Mouse (Mus musculus) intestine, embryonic 16.5 days (tissue): ENCODE results near the gene Lrg1. TPM values are rescaled to one million over a fixed set of nuclear protein-coding genes. Genes with fewer than 3 reads are reported as not detected.

Experiments used
- ATAC-seq: fragments of 200-750 bp; cut with Nextera tagmentation; 2 replicates; pipeline ENCODE4 v1.8.0; 2017; ENCODE audit warnings: moderate TSS enrichment, moderate library complexity
- H3K27ac ChIP-seq: fragments of 300-500 bp; sonication (generic); 2 replicates; pipeline ENCODE4 v1.5.1; 2014; ENCODE audit warnings: mild to moderate bottlenecking, low read length
- H3K27me3 ChIP-seq: fragments of 300-500 bp; sonication (generic); replicated peaks from 2 replicates; pipeline ENCODE4 v1.6.1; 2014; ENCODE audit warnings: low read length, control low read depth, mixed read lengths; ENCODE audit not compliant: control insufficient read depth, insufficient read depth
- H3K36me3 ChIP-seq: fragments of 300-500 bp; sonication (generic); 2 replicates; pipeline ENCODE4 v1.6.1; 2014; ENCODE audit warnings: low read length, control low read depth; ENCODE audit not compliant: control insufficient read depth, insufficient read depth
- H3K4me1 ChIP-seq: fragments of 300-500 bp; sonication (generic); 2 replicates; pipeline ENCODE4 v1.6.1; 2014; ENCODE audit warnings: low read length, control low read depth, mixed read lengths; ENCODE audit not compliant: control insufficient read depth, insufficient read depth
- H3K4me2 ChIP-seq: fragments of 300-500 bp; sonication (generic); 2 replicates; pipeline ENCODE4 v1.6.1; 2014; ENCODE audit warnings: low read depth, low read length, control low read depth
- H3K4me3 ChIP-seq: fragments of 300-500 bp; sonication (generic); 2 replicates; pipeline ENCODE4 v1.5.1; 2014; ENCODE audit warnings: mild to moderate bottlenecking, low read length
- H3K9ac ChIP-seq: fragments of 300-500 bp; sonication (generic); 2 replicates; pipeline ENCODE4 v1.6.1; 2014; ENCODE audit warnings: low read depth, low read length
- H3K9me3 ChIP-seq: fragments of 300-500 bp; sonication (generic); 2 replicates; pipeline ENCODE4 v1.6.1; 2016; ENCODE audit warnings: low read length, control low read depth; ENCODE audit not compliant: control insufficient read depth
- WGBS: fragments of 180-500 bp; shearing (Covaris S2); extraction: QIAGEN DNeasy Blood & Tissue Kit; methylation state at CpG from one replicate; pipeline ENCODE4 v1.1.7; 2014; 5-methylcytosine and 5-hydroxymethylcytosine counted together
- polyA plus RNA-seq: library from polyadenylated mRNA; unstranded; fragments of >200 nt; fragmentation: Nextera tagmentation; extraction: Ambion mirVana; gene quantifications from 2 replicates; pipeline ENCODE4 v1.2.1, GENCODE M21; 2015

Lrg1 gene
- polyA plus RNA-seq, 1 experiment from 2014 or later, result 0.57 TPM

DNA sequence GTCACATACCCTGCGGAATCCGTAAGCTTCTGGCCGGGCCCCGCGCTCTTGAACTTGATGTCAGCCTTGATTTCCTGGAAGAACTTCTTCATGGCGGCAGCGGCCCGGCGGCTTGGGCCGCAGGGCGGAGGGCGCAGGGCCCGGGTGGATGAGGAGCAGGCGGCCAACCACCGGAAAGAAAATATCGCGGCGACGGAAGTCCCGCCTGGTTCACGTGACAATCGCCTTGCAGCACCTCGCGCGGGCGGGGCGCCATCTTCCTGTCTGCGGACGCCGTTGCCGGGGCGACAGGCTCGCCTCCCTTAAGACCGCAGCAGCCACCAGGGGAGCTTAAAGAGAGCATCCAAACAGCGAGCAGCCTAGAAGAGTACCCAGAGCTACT lies 47.0 kb downstream of the Lrg1 start, which contains the start of gene Ubxn6:
Gene Ubxn6 (minus strand): TSS at position 202 of the 382 bp plus-strand sequence.
- peak within 1 kb of the TSS; percentile 99 for H3K27ac ChIP-seq
- WGBS, result under 1% methylated on average over 35 of the region's 35 CpGs

DNA sequence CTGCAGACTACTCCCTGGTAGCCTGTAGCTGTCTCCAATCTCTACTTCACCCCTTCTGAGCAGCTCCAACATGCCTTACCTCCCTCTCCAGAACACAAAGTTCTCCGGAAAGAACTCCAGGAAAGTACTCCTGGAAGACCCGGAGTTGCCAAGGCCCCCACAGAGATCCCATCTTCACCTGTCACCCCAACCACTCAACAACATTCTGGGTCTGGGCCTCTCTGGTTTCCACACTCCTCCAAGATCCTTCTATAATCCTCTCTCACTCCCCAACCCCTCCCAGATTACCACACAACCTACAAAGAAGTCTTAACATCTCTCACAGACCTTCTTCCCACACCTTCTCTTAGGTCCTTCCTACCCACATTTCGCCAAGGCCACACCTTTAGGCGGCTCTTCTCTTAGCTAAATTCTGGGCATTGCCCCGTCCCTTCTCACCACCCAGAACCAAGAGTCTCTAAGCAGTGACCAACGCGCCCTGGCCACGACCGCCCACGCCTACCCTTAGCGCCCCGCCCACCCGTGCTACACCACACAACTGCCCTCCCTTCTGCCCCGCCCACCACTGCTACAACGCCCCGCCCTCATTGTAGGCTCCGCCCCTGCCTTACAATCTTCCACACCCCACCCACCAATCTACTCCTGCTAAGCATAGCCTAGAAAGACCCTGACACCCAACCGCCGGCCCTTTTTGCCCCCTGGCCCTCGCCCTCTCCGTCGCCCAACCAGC lies 47.5 kb downstream of the Lrg1 start:
- WGBS, result 8% methylated on average over 22 of the region's 22 CpGs
- Histone ChIP-seq H3K4me3 (peak overlapping the region; percentile 96), H3K4me1 (peaks cover 17% of the 10 kb centered on the region), H3K4me2 (peak overlapping the region; percentile 83), H3K9ac (peak overlapping the region; percentile 89), H3K36me3 (peaks cover 20% of the 10 kb centered on the region), H3K27me3 (no peaks in the 10 kb centered on the region), H3K9me3 (no peaks in the 10 kb centered on the region), H3K27ac (peak overlapping the region; percentile 99)
- ATAC-seq, result peak; percentile 43

More for the DNA sequence above, 47.0 kb downstream of the Lrg1 start, which contains the start of gene Ubxn6:
- Histone ChIP-seq H3K4me2 (peak within 1 kb of the TSS; percentile 83), H3K9me3 (no peaks in the 10 kb centered on the region), H3K9ac (peak within 1 kb of the TSS; percentile 89), H3K4me1 (peaks cover 17% of the 10 kb centered on the region), H3K4me3 (peak within 1 kb of the TSS; percentile 96), H3K27me3 (no peaks in the 10 kb centered on the region), H3K36me3 (peaks cover 14% of the 10 kb centered on the region)
- peak; percentile 36 for ATAC-seq

DNA sequence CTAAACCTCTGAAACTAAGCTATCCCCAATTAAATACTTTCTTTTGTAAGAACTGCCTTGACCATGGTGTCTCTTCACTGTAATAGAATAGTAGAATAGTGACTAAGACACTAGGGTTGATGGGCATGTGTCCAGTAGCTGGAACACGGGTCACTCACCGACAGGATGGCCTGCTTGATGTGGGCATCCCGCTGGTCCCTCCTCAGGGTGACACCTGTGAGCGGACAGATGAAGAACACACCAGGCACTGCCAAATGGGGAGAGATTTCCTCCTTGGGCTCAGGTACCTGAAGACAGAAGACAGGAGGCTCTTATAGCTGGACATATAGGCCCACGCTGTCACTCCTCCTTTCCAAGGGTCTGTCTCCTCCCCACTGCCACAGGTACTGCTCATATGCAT lies 49.6 kb downstream of the Lrg1 start:
- peaks cover 17% of the 10 kb centered on the region for H3K4me1 ChIP-seq
- H3K36me3 ChIP-seq, result peaks cover 31% of the 10 kb centered on the region
- 90% methylated on average over 5 of the region's 5 CpGs for WGBS

DNA sequence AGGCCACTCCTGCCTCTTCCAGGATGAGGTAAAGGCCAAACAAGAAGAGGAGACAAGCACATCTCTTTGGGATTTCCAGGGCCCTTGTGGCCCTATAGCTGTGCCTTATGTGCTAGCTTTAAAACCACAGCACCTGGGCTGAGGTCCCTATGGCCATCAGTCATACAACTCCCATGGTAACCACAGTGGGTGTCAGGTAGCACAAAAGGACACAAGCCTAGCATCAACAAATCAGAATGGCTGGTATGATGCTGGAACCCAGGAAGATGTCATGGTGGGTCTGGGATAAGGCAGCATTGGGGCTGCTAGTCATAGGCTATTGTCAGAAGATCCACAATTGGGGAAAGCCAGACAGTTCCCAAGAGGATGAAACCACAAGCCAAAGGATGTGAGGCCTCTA lies 50.7 kb downstream of the Lrg1 start:
- Histone ChIP-seq H3K4me1 (peaks cover 17% of the 10 kb centered on the region), H3K27me3 (no peaks in the 10 kb centered on the region), H3K9me3 (no peaks in the 10 kb centered on the region), H3K4me3 (no peak overlapping the region), H3K27ac (no peak overlapping the region), H3K36me3 (peaks cover 35% of the 10 kb centered on the region), H3K9ac (no peak overlapping the region), H3K4me2 (no peak overlapping the region)
- ATAC-seq, result no peak

More for the DNA sequence above, 49.6 kb downstream of the Lrg1 start:
- no peak overlapping the region for H3K27ac ChIP-seq
- H3K9ac ChIP-seq, result no peak overlapping the region
- H3K27me3 ChIP-seq, result no peaks in the 10 kb centered on the region
- no peak for ATAC-seq
- no peak overlapping the region for H3K4me3 ChIP-seq
- no peaks in the 10 kb centered on the region for H3K9me3 ChIP-seq
- no peak overlapping the region for H3K4me2 ChIP-seq

Other genes starting within 250 kb of the Lrg1 start
- 5.1 and 5.7 TPM in 2 replicates for gene Zfp119a, start 243.1 kb downstream of the Lrg1 start, polyA plus RNA-seq
- 7.9 and 10.8 TPM in 2 replicates for gene Zfp959, start 229.9 kb downstream of the Lrg1 start, polyA plus RNA-seq
- gene Zfp119b, start 172.5 kb downstream of the Lrg1 start, polyA plus RNA-seq, result 4.1 and 4.4 TPM in 2 replicates
- 2.6 and 2.9 TPM in 2 replicates for gene Ebi3, start 169.4 kb downstream of the Lrg1 start, polyA plus RNA-seq
- 19.7 and 21.5 TPM in 2 replicates for gene Yju2, start 162.9 kb downstream of the Lrg1 start, polyA plus RNA-seq
- 8.6 and 9.0 TPM in 2 replicates for gene Shd, start 151.5 kb downstream of the Lrg1 start, polyA plus RNA-seq
- 8.4 and 9.7 TPM in 2 replicates for gene Fsd1, start 135.5 kb downstream of the Lrg1 start, polyA plus RNA-seq
- 65.6 and 79.6 TPM in 2 replicates for gene Stap2, start 116.4 kb downstream of the Lrg1 start, polyA plus RNA-seq
- gene Mpnd, start 116.3 kb downstream of the Lrg1 start, polyA plus RNA-seq, result 77.5 and 80.8 TPM in 2 replicates
- 120 and 131 TPM in 2 replicates for gene Sh3gl1, start 85.4 kb downstream of the Lrg1 start, polyA plus RNA-seq
- gene Chaf1a, start 81.6 kb downstream of the Lrg1 start, polyA plus RNA-seq, result 15.6 and 16.7 TPM in 2 replicates
- gene Ubxn6, start 47.0 kb downstream of the Lrg1 start, polyA plus RNA-seq, result 31.6 and 34.3 TPM in 2 replicates
- gene Hdgfl2, start 42.4 kb downstream of the Lrg1 start, polyA plus RNA-seq, result 69.3 and 75.0 TPM in 2 replicates
- gene Plin4, start 12.2 kb downstream of the Lrg1 start, polyA plus RNA-seq, result 0.11 and 0.23 TPM in 2 replicates
- 0.48 and 0.57 TPM in 2 replicates for gene Plin5, start 4.4 kb downstream of the Lrg1 start, polyA plus RNA-seq
- gene Sema6b, start 18.3 kb upstream of the Lrg1 start, polyA plus RNA-seq, result 0.81 and 0.99 TPM in 2 replicates
- gene Tnfaip8l1, start 40.5 kb upstream of the Lrg1 start, polyA plus RNA-seq, result 10.6 and 12.7 TPM in 2 replicates
- 119 and 121 TPM in 2 replicates for gene Mydgf, start 61.9 kb upstream of the Lrg1 start, polyA plus RNA-seq
- 33.5 and 35.1 TPM in 2 replicates for gene Dpp9, start 96.9 kb upstream of the Lrg1 start, polyA plus RNA-seq
- gene Fem1a, start 134.8 kb upstream of the Lrg1 start, polyA plus RNA-seq, result 11.7 and 12.8 TPM in 2 replicates
- 16.4 and 19.4 TPM in 2 replicates for gene Ticam1, start 154.8 kb upstream of the Lrg1 start, polyA plus RNA-seq
- gene Plin3, start 170.9 kb upstream of the Lrg1 start, polyA plus RNA-seq, result 287 and 364 TPM in 2 replicates
- gene Arrdc5, start 178.3 kb upstream of the Lrg1 start, polyA plus RNA-seq, result not detected in 2 replicates
- gene Uhrf1, start 181.3 kb upstream of the Lrg1 start, polyA plus RNA-seq, result 103 and 114 TPM in 2 replicates
- 21.3 and 22.5 TPM in 2 replicates for gene Kdm4b, start 204.1 kb upstream of the Lrg1 start, polyA plus RNA-seq